Mouse (Mus musculus) spleen, adult 2 months (tissue): Measurements from ENCODE around the gene Scn4a. TPM values are rescaled to one million over a fixed set of nuclear protein-coding genes. Genes with fewer than 3 reads are reported as not detected.

Source experiments
- DNase-seq, 2 experiments: peaks; one replicate each; pipeline versions ENCODE4 v3.0.0 to v3.0.0-alpha.2; 2012 to 2021; ENCODE audit warnings: low spot score in 2 of 2, low read depth in 1 of 2
- H3K27ac ChIP-seq: fragments of 200-500 bp; 2 replicates; pipeline ENCODE4 v1.5.1; 2012; ENCODE audit warnings: low read length, inconsistent platforms; ENCODE audit not compliant: insufficient read depth
- H3K27me3 ChIP-seq: fragments of 200-500 bp; 2 replicates; pipeline ENCODE4 v1.6.1; 2012; ENCODE audit warnings: mild to moderate bottlenecking, moderate library complexity, low read length, inconsistent platforms; ENCODE audit not compliant: control insufficient read depth, insufficient read depth
- H3K36me3 ChIP-seq: fragments of 200-500 bp; 2 replicates; pipeline ENCODE4 v1.6.1; 2012; ENCODE audit warnings: mild to moderate bottlenecking, low read length, inconsistent platforms; ENCODE audit not compliant: control insufficient read depth, insufficient read depth
- H3K4me1 ChIP-seq: fragments of 200-500 bp; 2 replicates; pipeline ENCODE4 v1.6.1; 2011; ENCODE audit warnings: inconsistent platforms; ENCODE audit not compliant: control insufficient read depth, insufficient read depth, insufficient read length
- H3K4me3 ChIP-seq: fragments of 200-500 bp; 2 replicates; pipeline ENCODE4 v1.5.1; 2011; ENCODE audit warnings: mild to moderate bottlenecking, inconsistent platforms; ENCODE audit not compliant: insufficient read depth, insufficient read length; ENCODE audit errors: extremely low read depth
- CTCF ChIP-seq: fragments of 200-500 bp; IDR thresholded peaks from 2 replicates; pipeline ENCODE4 v1.5.1; 2011; ENCODE audit warnings: mild to moderate bottlenecking, inconsistent platforms; ENCODE audit not compliant: insufficient read depth, insufficient read length, insufficient replicate concordance; ENCODE audit errors: extremely low read depth
- POLR2A ChIP-seq: fragments of 200-500 bp; IDR thresholded peaks from 2 replicates; pipeline ENCODE4 v1.6.1; 2011; ENCODE audit warnings: low read depth, low read length, inconsistent platforms
- WGBS: fragments of 180-500 bp; shearing (Covaris S2); methylation state at CpG from one replicate; pipeline ENCODE4 v1.1.7; 2018; 5-methylcytosine and 5-hydroxymethylcytosine counted together
- polyA plus RNA-seq: library from polyadenylated mRNA; depleted of rRNA; stranded (reverse); fragments of >200 nt; gene quantifications from 2 replicates; pipeline ENCODE4 v1.2.3, GENCODE M21; 2012

Gene Scn4a
- polyA plus RNA-seq, 1 experiment, result 6.1 TPM

DNA sequence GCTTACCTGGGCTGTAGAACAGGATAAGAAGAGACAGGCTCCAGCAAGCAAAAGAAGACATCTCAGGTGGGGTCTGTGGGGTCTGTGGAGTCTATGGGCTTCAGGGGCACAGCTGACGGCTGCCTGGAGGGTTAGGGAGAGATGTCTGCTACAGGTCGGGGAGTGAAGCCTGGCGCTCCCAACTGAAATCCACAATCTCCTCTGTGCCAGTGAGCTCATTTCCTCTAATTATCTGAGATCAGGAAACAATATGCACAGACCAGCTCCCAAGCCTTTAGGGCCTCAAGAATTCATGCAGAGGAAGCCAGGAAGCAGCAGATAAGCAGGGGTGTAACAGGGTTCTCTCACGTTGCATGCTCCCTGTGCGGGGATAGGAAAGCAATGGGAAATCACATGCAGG lies 29.3 kb upstream of the Scn4a start:
- 0 out of 2 replicates have a peak, but pooled peaks cover 3% of the 10 kb centered on the region for H3K4me1 ChIP-seq
- TF ChIP-seq CTCF, result no peak
- TF ChIP-seq POLR2A, result no peak
- no peaks in the 10 kb centered on the region for H3K27me3 ChIP-seq
- H3K27ac ChIP-seq, result peak overlapping the region; percentile 41; the same call in 1 of the 2 replicates
- peaks cover 35% of the 10 kb centered on the region for H3K36me3 ChIP-seq
- 61% methylated on average over 5 of the region's 5 CpGs for WGBS
- H3K4me3 ChIP-seq, result no peak overlapping the region
- DNase-seq, result no peak

DNA sequence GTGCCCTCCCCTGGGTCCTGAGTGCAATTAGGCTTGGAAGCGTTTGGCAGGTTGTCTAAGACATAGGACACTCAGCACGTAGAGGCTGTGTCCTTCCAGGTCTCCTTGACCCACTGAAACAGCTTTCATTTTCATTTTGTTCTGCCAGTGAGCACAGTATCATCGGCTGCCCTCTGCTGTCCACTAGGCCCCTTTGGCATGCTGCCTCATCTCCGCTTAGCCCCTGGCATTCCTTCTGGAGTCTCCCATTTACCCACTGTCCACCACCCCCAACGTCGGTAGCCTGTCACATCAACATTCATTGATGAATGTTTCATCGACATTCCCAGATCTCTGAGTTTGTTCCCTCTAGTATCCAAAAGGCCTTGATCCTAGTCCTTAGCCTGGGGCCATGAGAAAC lies 28.8 kb upstream of the Scn4a start:
- H3K4me1 ChIP-seq, result 0 out of 2 replicates have a peak, but pooled peaks cover 3% of the 10 kb centered on the region
- H3K27me3 ChIP-seq, result no peaks in the 10 kb centered on the region
- 64% methylated on average over 7 of the region's 7 CpGs for WGBS
- peak overlapping the region; percentile 41; the same call in 1 of the 2 replicates for H3K27ac ChIP-seq
- no peak for TF ChIP-seq CTCF
- TF ChIP-seq POLR2A, result no peak
- no peak for DNase-seq
- peaks cover 41% of the 10 kb centered on the region for H3K36me3 ChIP-seq
- H3K4me3 ChIP-seq, result no peak overlapping the region

DNA sequence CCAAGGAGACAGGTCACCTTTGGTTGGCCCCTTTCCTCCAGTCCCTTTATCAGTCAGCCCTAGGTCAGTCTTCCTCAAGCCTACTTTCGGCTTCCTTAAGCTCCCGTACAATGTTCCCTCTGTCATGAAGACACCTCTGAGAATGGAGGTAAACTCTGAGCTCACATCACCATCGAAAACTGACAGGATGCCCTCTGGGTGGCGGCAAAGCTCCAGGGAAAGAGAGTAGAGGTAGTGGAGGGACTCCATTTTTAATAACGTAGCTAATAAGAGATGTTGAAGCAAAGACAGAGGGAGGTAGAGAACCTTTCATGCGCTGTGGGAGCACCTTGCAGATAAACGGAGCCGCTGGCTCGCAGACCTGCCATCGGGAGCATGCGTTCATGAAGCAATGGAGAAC lies 27.9 kb upstream of the Scn4a start:
- Histone ChIP-seq H3K36me3 (peaks cover 47% of the 10 kb centered on the region), H3K4me1 (no peaks in the 10 kb centered on the region), H3K27me3 (no peaks in the 10 kb centered on the region), H3K27ac (no peak overlapping the region), H3K4me3 (no peak overlapping the region)
- 89% methylated on average over 11 of the region's 11 CpGs for WGBS
- no peak for DNase-seq
- no peak for TF ChIP-seq CTCF
- no peak for TF ChIP-seq POLR2A

DNA sequence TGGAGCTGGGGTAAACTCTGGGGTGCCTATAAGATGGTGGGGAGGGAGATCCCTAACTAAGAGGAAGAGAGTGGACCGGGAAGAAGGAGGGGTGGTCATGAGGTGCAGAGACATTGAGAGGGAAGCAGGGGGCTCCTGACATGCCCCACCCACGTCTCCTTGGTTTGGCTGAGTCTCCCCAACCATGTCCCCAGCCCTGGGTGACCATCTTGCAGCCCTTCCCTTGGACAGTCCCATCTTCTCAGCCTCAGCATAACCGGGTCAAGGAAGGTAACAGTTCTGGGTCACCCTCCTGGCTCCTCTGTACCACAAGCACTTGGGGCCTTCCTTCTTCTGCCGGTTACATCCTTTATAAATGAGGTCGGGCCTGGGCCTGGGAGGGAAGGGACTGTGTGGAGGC lies 21.9 kb upstream of the Scn4a start:
- TF ChIP-seq POLR2A (no peak), CTCF (no peak)
- WGBS, result 59% methylated on average over 5 of the region's 5 CpGs
- Histone ChIP-seq H3K4me3 (no peak overlapping the region), H3K27me3 (no peaks in the 10 kb centered on the region), H3K36me3 (peaks cover 27% of the 10 kb centered on the region), H3K27ac (no peak overlapping the region), H3K4me1 (no peaks in the 10 kb centered on the region)
- DNase-seq, result no peak

DNA sequence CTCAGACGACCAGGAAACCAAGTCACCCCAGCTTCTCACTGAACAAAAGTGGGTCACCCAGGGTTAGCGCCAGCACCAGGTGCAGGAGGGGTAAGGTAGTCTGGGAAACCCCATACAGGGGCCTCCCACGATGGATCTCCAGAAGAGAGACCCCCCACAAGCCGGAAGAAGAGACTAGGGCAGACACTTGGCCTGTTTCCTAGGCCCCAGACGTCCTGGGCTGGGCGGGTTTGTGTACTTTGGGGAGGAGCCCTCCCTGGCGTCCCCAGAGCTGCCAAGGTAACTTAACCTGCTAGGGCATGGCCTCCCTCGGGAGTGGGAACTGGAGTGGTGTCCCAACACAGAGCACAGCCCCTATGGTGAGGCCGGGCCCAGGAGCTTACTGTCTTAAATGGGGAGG lies 21.5 kb upstream of the Scn4a start:
- WGBS, result 45% methylated on average over 9 of the region's 9 CpGs
- Histone ChIP-seq H3K4me1 (no peaks in the 10 kb centered on the region), H3K4me3 (no peak overlapping the region)

DNA sequence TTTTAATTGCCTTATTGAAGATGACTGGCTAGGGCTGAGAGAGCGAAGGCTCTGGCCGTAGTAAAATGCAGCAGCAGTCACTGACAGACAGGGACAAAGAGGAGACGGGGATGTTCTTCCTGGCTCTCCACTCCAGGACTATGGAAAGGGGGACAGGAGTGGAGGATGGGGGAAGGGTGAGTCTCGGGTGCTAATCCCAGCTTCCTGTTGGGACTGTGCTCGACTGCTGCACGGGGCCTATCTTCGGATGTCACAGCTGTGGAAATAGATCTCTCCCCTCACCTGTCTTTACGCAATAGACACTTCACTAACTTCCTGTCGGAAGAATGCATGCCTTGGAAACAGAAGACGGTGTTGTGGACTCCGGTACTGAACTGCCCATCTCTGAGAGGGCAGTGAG lies 20.9 kb upstream of the Scn4a start:
- Histone ChIP-seq H3K4me1 (no peaks in the 10 kb centered on the region), H3K27ac (no peak overlapping the region), H3K4me3 (no peak overlapping the region), H3K27me3 (no peaks in the 10 kb centered on the region), H3K36me3 (peaks cover 27% of the 10 kb centered on the region)
- TF ChIP-seq POLR2A (no peak), CTCF (no peak)
- no peak for DNase-seq
- 75% methylated on average over 11 of the region's 11 CpGs for WGBS

More for the DNA sequence above, 21.5 kb upstream of the Scn4a start:
- TF ChIP-seq POLR2A (no peak), CTCF (no peak)
- no peak for DNase-seq
- peaks cover 27% of the 10 kb centered on the region for H3K36me3 ChIP-seq
- H3K27me3 ChIP-seq, result no peaks in the 10 kb centered on the region
- no peak overlapping the region; the same call in 1 of the 2 replicates for H3K27ac ChIP-seq

DNA sequence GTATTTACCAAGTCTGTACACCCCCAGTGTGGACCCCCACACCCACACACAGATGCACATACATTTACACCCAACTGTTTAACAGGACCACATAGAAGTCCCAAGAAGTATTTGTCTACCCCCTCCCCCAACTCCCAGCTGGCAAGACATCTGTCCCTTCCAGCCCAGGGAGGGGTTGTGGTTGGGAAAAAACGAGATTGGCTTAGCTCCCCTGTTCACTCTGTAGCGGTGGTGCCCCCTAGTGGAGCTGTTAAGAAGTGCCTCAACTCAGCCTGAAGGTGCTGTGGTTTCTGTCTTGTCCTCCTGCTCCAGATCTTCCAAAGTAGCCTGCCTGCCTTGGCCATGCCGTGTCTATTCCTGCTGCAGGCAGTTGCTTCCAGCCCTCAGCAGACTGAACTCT lies 13.2 kb upstream of the Scn4a start:
- 4% methylated on average over 3 of the region's 3 CpGs for WGBS
- peak in 1 of 2 experiments; percentile 73 for DNase-seq
- Histone ChIP-seq H3K4me1 (no peaks in the 10 kb centered on the region), H3K27me3 (no peaks in the 10 kb centered on the region), H3K36me3 (no peaks in the 10 kb centered on the region), H3K27ac (no peak overlapping the region), H3K4me3 (no peak overlapping the region)
- TF ChIP-seq POLR2A (no peak), CTCF (peak; percentile 84; the same call in 1 of the 2 replicates)
